Mouse (Mus musculus): ENCODE results near the gene Drc3.

DNA sequence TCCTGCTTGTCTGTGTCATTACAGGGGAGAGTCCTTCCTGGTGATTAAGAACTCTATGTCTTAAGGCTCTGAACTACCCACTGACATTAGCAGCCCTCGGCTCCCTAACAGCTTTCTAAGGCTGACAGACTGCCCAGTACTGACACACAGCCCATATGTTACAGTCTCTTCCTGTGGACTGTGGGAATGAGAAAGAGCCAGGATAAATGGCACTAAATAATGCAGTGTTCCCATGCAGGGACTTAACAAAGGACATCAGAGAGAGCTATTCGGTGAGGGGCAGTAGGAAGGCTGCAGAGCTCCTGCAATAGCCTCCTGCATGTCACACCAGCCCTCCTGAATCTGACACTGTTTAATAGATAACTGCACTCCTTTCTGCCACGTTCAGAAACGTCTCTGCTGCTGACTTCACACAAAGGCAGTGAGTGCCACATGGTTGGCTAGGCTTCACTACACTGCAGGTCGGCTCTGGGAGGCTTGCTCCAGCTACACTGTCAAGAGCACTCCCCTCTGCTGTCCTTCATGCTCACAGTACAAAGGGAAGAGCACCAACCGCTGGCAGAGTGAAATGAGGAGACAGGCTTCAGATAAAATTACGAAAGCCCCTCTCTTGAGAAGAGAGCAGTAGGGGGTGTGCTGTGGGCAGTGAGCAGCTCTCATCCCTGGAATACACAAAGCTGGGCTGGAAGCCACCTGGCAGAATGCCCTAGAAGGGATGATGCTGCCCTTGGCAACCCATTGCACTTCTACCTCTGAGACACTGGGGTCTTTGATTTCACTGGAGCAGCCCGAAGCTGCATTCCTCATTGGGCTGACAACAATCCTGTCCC, 41.9 kb upstream of the Drc3 start:
- TF ChIP-seq FLI1 (IDR thresholded peaks at IDR 0.05; ENCODE audit: low read length): no peak
- TF ChIP-seq GATA1 (IDR thresholded peaks at IDR 0.05; ENCODE audit: borderline replicate concordance, low read length): no peak
